Mouse (Mus musculus) G1E (cell line): Measurements from ENCODE around the gene Map4k2.

Experiments
- CTCF ChIP-seq: IDR thresholded peaks from 2 replicates; pipeline ENCODE4 v1.5.1; 2012; ENCODE audit warnings: low read depth, low read length, inconsistent platforms, mixed read lengths
- GATA1 ChIP-seq: IDR thresholded peaks from 2 replicates; pipeline ENCODE4 v1.6.1; 2012; ENCODE audit warnings: borderline replicate concordance, low read length, inconsistent platforms, mixed read lengths
- GATA2 ChIP-seq: IDR thresholded peaks from 2 replicates; pipeline ENCODE4 v1.6.1; 2012; ENCODE audit warnings: low read depth, low read length, inconsistent platforms, borderline replicate concordance
- POLR2AphosphoS5 ChIP-seq: IDR thresholded peaks from 2 replicates; pipeline ENCODE4 v1.6.1; 2012; ENCODE audit warnings: low read depth, low read length, inconsistent platforms; ENCODE audit not compliant: insufficient replicate concordance
- TAL1 ChIP-seq: conservative IDR thresholded peaks from 2 replicates; pipeline ENCODE4 v1.6.1; 2012; ENCODE audit warnings: low read depth, low read length, inconsistent platforms, mixed read lengths

- TF ChIP-seq CTCF, result no peak
- no peak for TF ChIP-seq GATA1
- TF ChIP-seq GATA2, result no peak
- TF ChIP-seq TAL1, result no peak
- TF ChIP-seq POLR2AphosphoS5, result no peak
These were observed 58.6 kb downstream of the Map4k2 start, which contains the start of gene Rasgrp2 for GRCm38 (mm10) chr19:6399285-6400095.
